Mouse (Mus musculus) layer of hippocampus, postnatal 36 days (tissue): ENCODE data around the gene Lrrc1. TPM values are rescaled to one million over a fixed set of nuclear protein-coding genes. Genes with fewer than 3 reads are reported as not detected.

Experiments
- DNase-seq, 2 experiments: peaks; one replicate each; pipeline ENCODE4 v3.0.0; 2022
- total RNA-seq, 2 experiments: library from RNA; stranded (reverse); gene quantifications; 2 replicates each; pipeline ENCODE4 v1.2.3; 2021

Lrrc1 gene
- total RNA-seq, 2 experiments from 2014 or later, result 7.8 to 8.0 TPM

- no peak for DNase-seq
Observed at GRCm38 (mm10) chr9:77426110-77426509, 118.6 kb downstream of the Lrrc1 start.

- DNase-seq, result no peak
Observed at GRCm38 (mm10) chr9:77425553-77425952, 119.1 kb downstream of the Lrrc1 start.

- no peak for DNase-seq
Observed at GRCm38 (mm10) chr9:77420200-77420585, 124.5 kb downstream of the Lrrc1 start.

GRCm38 (mm10) chr9:77419501-77420199 is 125.0 kb downstream of the Lrrc1 start:
- DNase-seq, result no peak

GRCm38 (mm10) chr9:77418800-77419199 is 125.9 kb downstream of the Lrrc1 start:
- DNase-seq, result no peak

GRCm38 (mm10) chr9:77416486-77416885 is 128.2 kb downstream of the Lrrc1 start:
- DNase-seq, result no peak

GRCm38 (mm10) chr9:77416002-77416401 is 128.7 kb downstream of the Lrrc1 start:
- no peak for DNase-seq

- DNase-seq, result no peak
Observed at GRCm38 (mm10) chr9:77411830-77412425, 132.7 kb downstream of the Lrrc1 start.

GRCm38 (mm10) chr9:77410968-77411367 is 133.7 kb downstream of the Lrrc1 start:
- DNase-seq, result no peak

- DNase-seq, result no peak
Observed at GRCm38 (mm10) chr9:77410524-77410923, 134.1 kb downstream of the Lrrc1 start.

- DNase-seq, result no peak
Observed at GRCm38 (mm10) chr9:77408053-77408603, 136.5 kb downstream of the Lrrc1 start.

GRCm38 (mm10) chr9:77406906-77407305 is 137.8 kb downstream of the Lrrc1 start:
- no peak for DNase-seq

- DNase-seq, result no peak
Observed at GRCm38 (mm10) chr9:77404458-77404857, 140.2 kb downstream of the Lrrc1 start.

- no peak for DNase-seq
Observed at GRCm38 (mm10) chr9:77403961-77404360, 140.7 kb downstream of the Lrrc1 start.

GRCm38 (mm10) chr9:77402971-77403370 is 141.7 kb downstream of the Lrrc1 start:
- no peak for DNase-seq

GRCm38 (mm10) chr9:77399801-77400200 is 144.9 kb downstream of the Lrrc1 start:
- DNase-seq, result no peak

- no peak for DNase-seq
Observed at GRCm38 (mm10) chr9:77398856-77399631, 145.6 kb downstream of the Lrrc1 start.

GRCm38 (mm10) chr9:77397027-77397426 is 147.6 kb downstream of the Lrrc1 start:
- DNase-seq, result no peak

- DNase-seq, result no peak
Observed at GRCm38 (mm10) chr9:77391248-77391647, 153.4 kb downstream of the Lrrc1 start.

GRCm38 (mm10) chr9:77388956-77389355 is 155.7 kb downstream of the Lrrc1 start:
- DNase-seq, result no peak

GRCm38 (mm10) chr9:77386751-77387150 is 157.9 kb downstream of the Lrrc1 start:
- DNase-seq, result no peak

- DNase-seq, result no peak
Observed at GRCm38 (mm10) chr9:77385611-77386010, 159.1 kb downstream of the Lrrc1 start.

- DNase-seq, result no peak
Observed at GRCm38 (mm10) chr9:77384651-77385050, 160.0 kb downstream of the Lrrc1 start.
